Mouse (Mus musculus): ENCODE measurements around the gene Sod2. TPM values are rescaled to one million over a fixed set of nuclear protein-coding genes. Genes with fewer than 3 reads are reported as not detected.
"Not testable (repeated sequence)": the region's sequence is repeated elsewhere in the genome, so short reads cannot be mapped to it uniquely, and the experiment has no call there.

Gene Sod2
- polyA plus RNA-seq, 1 experiment from 2014 or later = 108 TPM

- not testable (repeated sequence) for H3K9ac ChIP-seq; H3K36me3 ChIP-seq; H3K27ac ChIP-seq; H3K4me3 ChIP-seq; H3K27me3 ChIP-seq; H3K9me3 ChIP-seq (replicated peaks); H3K4me2 ChIP-seq (replicated peaks); H3K4me1 ChIP-seq
- ATAC-seq (ENCODE audit: low FRiP score) = 0 out of 2 replicates have a peak, but pooled peaks have one; percentile 43
- WGBS = 87% methylated on average over 4 of the region's 12 CpGs
These were observed 30.1 kb downstream of the Sod2 start for GRCm38 (mm10) chr17:13036627-13037192.

DNA sequence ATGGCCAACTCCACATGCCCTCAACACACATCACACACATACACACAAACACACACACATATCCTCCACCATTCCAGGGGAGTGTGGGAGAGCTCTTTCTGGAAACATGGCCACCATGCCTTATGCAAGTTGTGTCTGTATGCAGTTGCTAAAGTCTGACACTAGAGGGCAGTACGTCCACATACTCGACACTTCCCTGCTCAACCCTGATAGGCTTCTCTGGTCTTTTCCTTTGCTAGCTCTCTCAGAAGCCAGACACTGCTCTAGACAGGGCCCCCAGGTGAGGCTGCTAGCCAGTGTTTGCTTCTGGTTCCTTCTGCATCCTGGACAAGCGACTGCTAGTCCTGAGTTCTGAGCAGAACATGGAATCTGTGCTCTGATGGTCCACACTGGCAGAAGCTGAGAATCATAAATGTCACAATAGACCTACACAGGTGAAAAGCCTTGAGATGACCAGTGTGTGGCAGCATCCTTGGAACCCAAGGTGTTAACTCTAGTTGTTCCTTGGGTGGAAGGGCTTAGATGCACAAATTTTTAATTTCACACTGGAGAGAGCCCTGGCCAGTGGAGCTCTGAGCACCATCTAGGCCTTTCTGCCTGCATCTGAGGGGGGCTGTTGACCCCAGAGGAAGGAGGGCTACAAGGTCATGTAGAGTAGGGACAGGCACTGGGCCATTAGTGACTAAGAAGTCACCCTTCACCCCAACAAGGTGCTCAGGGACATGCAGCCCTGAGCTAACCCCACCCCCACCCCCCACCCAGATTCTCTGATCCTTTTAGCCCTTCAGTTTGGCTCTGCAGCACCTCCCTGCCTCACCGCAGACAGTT, 37.4 kb downstream of the Sod2 start:
- not testable (repeated sequence) for H3K9me3 ChIP-seq (replicated peaks); H3K4me1 ChIP-seq; H3K27ac ChIP-seq; H3K36me3 ChIP-seq; H3K27me3 ChIP-seq; H3K4me3 ChIP-seq; H3K9ac ChIP-seq; H3K4me2 ChIP-seq (replicated peaks)
- peak; percentile 82 for ATAC-seq (ENCODE audit: low FRiP score)
- WGBS = 7% methylated on average over 4 of the region's 4 CpGs

GRCm38 (mm10) chr17:13052124-13052813, 45.6 kb downstream of the Sod2 start, which contains the start of gene Gpr31b:
Gpr31b (minus strand) TSS chr17:13052296.
- WGBS = 83% methylated on average over 3 of the region's 8 CpGs

GRCm38 (mm10) chr17:13060804-13061203, 54.2 kb downstream of the Sod2 start, which contains the start of gene Tcp10b:
Tcp10b (plus strand) TSS chr17:13061104.
- H3K36me3 ChIP-seq; ATAC-seq (ENCODE audit: low FRiP score); H3K4me2 ChIP-seq (replicated peaks); H3K4me1 ChIP-seq; H3K4me3 ChIP-seq; H3K27me3 ChIP-seq; H3K9ac ChIP-seq; H3K9me3 ChIP-seq (replicated peaks); H3K27ac ChIP-seq: not testable (repeated sequence)
- WGBS = 95% methylated on average over 4 of the region's 4 CpGs

More at GRCm38 (mm10) chr17:13052124-13052813, 45.6 kb downstream of the Sod2 start, which contains the start of gene Gpr31b:
- ATAC-seq (ENCODE audit: low FRiP score); H3K27me3 ChIP-seq; H3K9ac ChIP-seq; H3K27ac ChIP-seq; H3K4me2 ChIP-seq (replicated peaks); H3K4me3 ChIP-seq; H3K4me1 ChIP-seq; H3K9me3 ChIP-seq (replicated peaks); H3K36me3 ChIP-seq: not testable (repeated sequence)

- WGBS = 83% methylated on average over 7 of the region's 7 CpGs
- not testable (repeated sequence) for H3K4me2 ChIP-seq (replicated peaks); H3K27ac ChIP-seq; H3K27me3 ChIP-seq; ATAC-seq (ENCODE audit: low FRiP score); H3K4me1 ChIP-seq; H3K4me3 ChIP-seq; H3K36me3 ChIP-seq; H3K9ac ChIP-seq; H3K9me3 ChIP-seq (replicated peaks)
These were observed 56.2 kb downstream of the Sod2 start for GRCm38 (mm10) chr17:13062882-13063281.

GRCm38 (mm10) chr17:13067864-13068385, 61.3 kb downstream of the Sod2 start:
- H3K36me3 ChIP-seq; ATAC-seq (ENCODE audit: low FRiP score); H3K4me3 ChIP-seq; H3K9ac ChIP-seq; H3K4me2 ChIP-seq (replicated peaks); H3K4me1 ChIP-seq; H3K27ac ChIP-seq; H3K27me3 ChIP-seq; H3K9me3 ChIP-seq (replicated peaks): not testable (repeated sequence)
- WGBS = 100% methylated on average over 1 of the region's 4 CpGs

- 83% methylated on average over 4 of the region's 5 CpGs for WGBS
- not testable (repeated sequence) for H3K9me3 ChIP-seq (replicated peaks); H3K27me3 ChIP-seq; H3K27ac ChIP-seq; H3K4me1 ChIP-seq; H3K4me3 ChIP-seq; H3K9ac ChIP-seq; H3K36me3 ChIP-seq; ATAC-seq (ENCODE audit: low FRiP score); H3K4me2 ChIP-seq (replicated peaks)
These were observed 62.6 kb downstream of the Sod2 start for GRCm38 (mm10) chr17:13069227-13069626.

Other genes starting within 250 kb of the Sod2 start
- gene Igf2r, start 237.2 kb upstream of the Sod2 start, polyA plus RNA-seq (2016; fragmentation: Nextera tagmentation; extraction: Ambion mirVana) = 27.5 and 30.4 TPM in 2 replicates
- gene Mas1, start 138.7 kb upstream of the Sod2 start, polyA plus RNA-seq (2016; fragmentation: Nextera tagmentation; extraction: Ambion mirVana) = 0.27 and 0.41 TPM in 2 replicates
- gene Mrgprh, start 130.8 kb upstream of the Sod2 start, polyA plus RNA-seq (2016; fragmentation: Nextera tagmentation; extraction: Ambion mirVana) = 0.12 TPM in 1 of 2 replicates, not detected in the other
- gene Pnldc1, start 96.6 kb upstream of the Sod2 start, polyA plus RNA-seq (2016; fragmentation: Nextera tagmentation; extraction: Ambion mirVana) = 1.5 TPM in 2 replicates
- 432 and 477 TPM in 2 replicates for gene Tcp1, start 91.1 kb upstream of the Sod2 start, polyA plus RNA-seq (2016; fragmentation: Nextera tagmentation; extraction: Ambion mirVana)
- gene Mrpl18, start 90.5 kb upstream of the Sod2 start, polyA plus RNA-seq (2016; fragmentation: Nextera tagmentation; extraction: Ambion mirVana) = 136 and 148 TPM in 2 replicates
- 1.1 and 1.3 TPM in 2 replicates for gene Acat3, start 66.2 kb upstream of the Sod2 start, polyA plus RNA-seq (2016; fragmentation: Nextera tagmentation; extraction: Ambion mirVana)
- 352 and 367 TPM in 2 replicates for gene Acat2, start 46.1 kb upstream of the Sod2 start, polyA plus RNA-seq (2016; fragmentation: Nextera tagmentation; extraction: Ambion mirVana)
- 111 and 122 TPM in 2 replicates for gene Wtap, start 12.7 kb upstream of the Sod2 start, polyA plus RNA-seq (2016; fragmentation: Nextera tagmentation; extraction: Ambion mirVana)
- not detected in 2 replicates for gene Gpr31b, start 45.5 kb downstream of the Sod2 start, polyA plus RNA-seq (2016; fragmentation: Nextera tagmentation; extraction: Ambion mirVana)
- gene Tcp10b, start 54.3 kb downstream of the Sod2 start, polyA plus RNA-seq (2016; fragmentation: Nextera tagmentation; extraction: Ambion mirVana) = 0.26 TPM in 1 of 2 replicates, not detected in the other
- not detected in 2 replicates for gene Unc93a, start 125.0 kb downstream of the Sod2 start, polyA plus RNA-seq (2016; fragmentation: Nextera tagmentation; extraction: Ambion mirVana)
- not detected in 2 replicates for gene Smok2a, start 214.3 kb downstream of the Sod2 start, polyA plus RNA-seq (2016; fragmentation: Nextera tagmentation; extraction: Ambion mirVana)
- not detected in 2 replicates for gene Smok2b, start 223.4 kb downstream of the Sod2 start, polyA plus RNA-seq (2016; fragmentation: Nextera tagmentation; extraction: Ambion mirVana)